Mouse (Mus musculus) neural tube, embryonic 10.5 days (tissue): Measurements from ENCODE around the gene Cbfa2t3.
"Not testable (repeated sequence)": the region's sequence is repeated elsewhere in the genome, so short reads cannot be mapped to it uniquely, and the experiment has no call there.

Experiments
- DNase-seq: peaks from one replicate; pipeline ENCODE4 v3.0.0-alpha.2; 2017; ENCODE audit warnings: low spot score; ENCODE audit errors: extremely low spot score

The Cbfa2t3 gene

DNA sequence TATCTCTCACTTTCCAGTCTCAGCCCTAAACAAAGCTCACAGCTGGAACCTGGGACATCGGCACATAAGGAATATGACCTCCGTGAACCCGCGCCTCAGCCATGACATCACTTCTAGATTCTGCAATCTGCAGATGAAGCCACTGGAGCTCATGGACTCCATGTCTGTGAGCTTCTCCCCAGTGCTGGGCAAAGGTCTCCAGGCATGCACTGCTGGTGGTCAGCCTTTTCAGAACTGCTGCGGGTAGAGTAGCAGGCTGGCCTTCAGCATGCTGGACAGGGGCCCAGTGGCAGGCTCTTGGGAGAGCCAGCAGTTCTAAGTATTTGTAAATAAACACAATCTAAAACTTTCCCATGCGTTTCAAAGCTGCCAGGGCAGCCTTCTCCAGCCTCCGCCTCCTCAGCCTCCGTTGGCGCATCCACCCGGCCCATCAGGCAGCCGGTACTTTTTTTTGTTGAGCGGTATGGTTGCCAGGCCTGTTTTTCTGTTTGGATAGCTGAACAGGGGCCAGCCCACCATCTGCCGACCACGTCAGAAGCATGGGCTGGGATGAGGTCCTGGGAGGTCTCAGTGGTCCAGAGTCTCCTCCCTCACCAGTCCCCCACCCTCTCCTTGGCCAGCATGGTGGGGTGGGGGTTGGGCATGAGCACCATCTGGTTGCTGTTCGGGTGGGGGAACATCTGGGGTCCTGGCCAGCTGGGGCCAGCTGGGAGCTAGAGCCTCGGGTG, 59.2 kb downstream of the Cbfa2t3 start:
- DNase-seq = peak; percentile 55

DNA sequence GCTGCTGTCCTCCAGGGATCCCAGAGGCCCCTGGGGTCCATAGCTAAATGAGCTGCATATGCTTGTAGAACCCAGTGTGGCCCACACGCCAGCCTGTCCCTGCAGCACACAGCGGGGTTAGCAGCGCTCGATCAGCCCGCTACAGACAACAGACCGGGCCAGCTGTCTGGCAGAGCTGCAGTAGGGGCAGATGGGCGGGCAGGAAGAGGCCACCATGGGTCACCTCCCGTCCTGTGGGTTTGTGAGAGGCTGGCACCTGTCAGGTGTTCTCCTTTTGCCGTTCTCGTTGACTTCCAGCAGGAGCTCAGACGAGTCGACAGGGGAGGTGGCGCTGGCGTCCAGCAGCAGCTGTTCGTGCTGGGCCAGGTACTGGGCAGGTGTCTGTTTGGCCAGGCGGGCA, 60.3 kb downstream of the Cbfa2t3 start:
- peak; percentile 32 for DNase-seq

DNA sequence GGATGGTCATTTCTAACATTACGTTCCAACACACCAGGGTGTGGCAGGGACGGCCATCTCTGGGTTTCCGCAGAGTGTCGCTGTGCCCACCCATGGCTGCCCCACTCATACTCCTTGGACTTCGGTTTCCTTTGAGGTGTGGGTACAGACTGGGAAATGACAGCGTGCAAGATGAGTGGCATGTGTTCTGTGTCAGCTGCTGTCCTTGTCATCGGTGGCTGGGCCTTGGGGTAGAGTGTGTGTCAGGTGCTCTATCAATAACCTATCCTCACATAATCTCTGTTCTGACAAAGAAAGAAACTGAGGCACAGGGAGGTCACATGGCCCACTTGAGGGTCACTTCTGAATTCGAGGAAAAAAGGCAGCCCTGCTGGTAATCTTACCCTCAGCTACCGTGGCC, 61.7 kb downstream of the Cbfa2t3 start:
- DNase-seq = no peak

DNA sequence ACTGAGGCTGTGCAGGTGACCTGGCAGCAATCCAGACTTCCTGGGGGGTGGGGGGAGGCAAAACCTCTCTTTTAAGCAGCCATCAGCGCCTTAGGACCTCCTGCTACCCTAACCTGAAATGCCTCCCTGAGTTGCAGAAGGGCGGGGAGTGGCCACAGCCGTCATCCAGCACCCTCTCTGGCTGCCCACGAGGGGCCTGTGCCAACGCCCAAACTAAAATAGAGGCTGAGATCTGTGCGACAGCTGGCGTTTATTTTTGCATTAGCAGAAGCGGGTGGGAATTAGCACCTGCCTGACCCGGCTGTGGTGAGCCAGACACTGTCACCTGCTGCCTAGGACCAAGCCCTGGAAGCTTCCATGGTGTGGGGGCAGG, 62.1 kb downstream of the Cbfa2t3 start:
- DNase-seq = no peak

DNA sequence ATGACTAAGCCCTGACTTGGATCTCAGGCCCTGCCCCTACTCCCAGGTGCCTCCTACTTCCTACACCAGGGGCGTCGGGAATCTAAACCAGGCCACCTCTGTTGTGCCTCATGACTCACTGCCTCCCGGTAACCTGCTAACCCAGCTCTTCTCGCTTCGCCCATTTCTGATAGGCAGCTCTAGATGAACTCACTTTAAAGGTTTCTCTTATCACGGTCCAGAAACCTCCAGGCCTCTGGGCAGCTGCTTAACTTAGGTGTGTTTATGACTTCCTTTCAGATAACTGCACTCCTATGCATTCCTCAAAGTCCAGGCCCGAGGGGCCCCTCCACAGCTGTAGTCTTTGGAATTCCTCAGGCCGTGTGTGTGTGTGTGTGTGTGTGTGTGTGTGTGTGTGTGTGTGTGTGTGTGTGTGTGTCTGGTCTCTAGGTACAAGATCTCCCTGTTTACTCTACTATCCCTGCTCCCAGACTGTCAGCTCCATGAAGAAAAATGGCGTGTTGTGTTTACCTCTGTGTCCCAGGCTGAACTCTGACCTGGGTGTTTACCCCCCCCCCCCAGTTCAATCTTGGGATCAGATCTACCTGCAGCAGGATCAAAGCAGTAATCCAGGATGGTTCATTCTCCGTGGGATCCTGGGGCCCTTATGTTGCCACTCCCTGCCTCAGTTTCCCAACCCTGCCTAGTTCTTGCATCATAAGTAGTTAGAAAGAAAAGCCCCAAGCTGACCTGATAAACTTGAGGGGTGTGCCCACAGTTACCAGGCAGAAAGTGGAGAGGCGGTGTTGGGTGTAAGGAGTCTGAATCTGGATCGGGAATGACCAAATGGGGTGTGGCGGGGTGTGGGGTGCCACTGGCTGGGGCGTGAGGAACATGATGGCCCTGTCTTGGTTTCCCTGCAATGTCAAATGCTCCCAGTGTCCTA, 62.8 kb downstream of the Cbfa2t3 start:
- peak; percentile 37 for DNase-seq

DNA sequence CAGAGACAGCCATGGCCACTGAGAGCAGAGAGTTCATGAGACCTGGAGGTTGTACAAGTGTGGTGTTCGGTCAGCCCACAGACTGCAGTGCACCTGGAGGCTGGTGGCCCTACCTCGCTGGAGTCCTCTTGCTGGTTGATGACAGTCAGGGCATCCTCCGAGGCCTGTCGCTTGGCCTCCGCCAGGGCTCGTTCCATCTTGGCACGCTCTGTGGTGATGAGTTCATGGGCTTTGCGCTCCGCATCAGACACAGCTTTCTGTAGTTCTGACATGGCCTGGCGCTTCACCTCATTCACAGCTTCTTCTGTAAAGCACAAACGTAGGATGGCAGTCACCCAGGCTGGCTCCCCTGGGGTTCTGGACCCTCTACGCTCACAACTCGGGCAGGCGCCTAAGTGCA, 65.7 kb downstream of the Cbfa2t3 start:
- no peak for DNase-seq

DNA sequence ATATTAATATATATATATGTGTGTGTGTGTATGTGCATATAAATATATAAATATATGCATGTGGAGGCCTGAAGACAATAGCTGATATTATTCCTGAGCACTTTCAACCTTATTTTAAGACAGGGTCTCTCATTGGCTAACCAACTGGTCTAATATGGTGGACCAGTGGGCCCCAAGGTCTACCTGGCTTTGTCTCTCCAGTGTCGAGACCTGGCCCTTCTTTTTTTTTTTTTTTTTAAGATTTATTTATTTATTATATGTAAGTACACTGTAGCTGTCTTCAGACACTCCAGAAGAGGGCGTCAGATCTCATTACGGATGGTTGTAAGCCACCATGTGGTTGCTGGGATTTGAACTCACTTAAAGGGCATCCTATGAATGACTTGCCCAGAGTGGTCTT, 66.8 kb downstream of the Cbfa2t3 start:
- DNase-seq = not testable (repeated sequence)

DNA sequence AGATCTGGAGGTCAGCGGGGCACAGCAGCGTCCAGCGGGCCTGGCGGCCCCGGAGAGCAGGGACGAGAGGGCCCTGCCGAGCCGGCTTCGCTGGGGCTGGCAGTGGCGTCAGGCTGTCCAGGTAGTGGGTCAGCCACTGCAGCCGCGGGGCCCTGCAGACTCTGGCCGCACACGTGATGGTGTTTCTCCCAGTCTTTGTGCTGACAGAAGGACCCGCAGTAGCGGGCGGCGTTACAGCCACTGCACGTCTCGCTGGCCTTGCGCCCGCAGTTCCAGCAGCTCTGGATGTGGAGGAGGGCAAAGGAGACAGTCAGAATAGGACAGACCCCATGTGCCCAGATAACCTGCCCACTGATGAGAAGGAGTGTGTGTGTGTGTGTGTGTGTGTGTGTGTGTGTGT, 68.2 kb downstream of the Cbfa2t3 start:
- no peak for DNase-seq

DNA sequence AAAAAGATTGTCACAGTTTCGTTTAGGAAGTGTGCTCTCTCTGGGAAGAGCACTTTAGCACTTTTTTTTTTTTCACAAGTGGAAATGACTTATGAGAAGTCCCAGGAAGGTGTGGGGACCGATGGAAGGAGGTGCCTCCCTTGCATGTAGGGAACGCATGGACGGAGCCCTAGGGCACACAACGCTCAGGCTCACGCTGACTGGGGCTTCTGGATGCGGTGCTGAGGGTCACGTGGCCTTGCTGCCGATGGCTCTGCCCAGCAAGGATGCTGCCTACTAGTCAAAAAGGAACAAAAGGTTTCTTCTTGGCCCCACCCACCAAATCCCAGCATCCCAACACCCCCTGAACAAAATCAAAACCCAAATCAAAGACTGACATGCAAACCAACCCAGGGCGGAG, 69.5 kb downstream of the Cbfa2t3 start:
- DNase-seq = no peak

DNA sequence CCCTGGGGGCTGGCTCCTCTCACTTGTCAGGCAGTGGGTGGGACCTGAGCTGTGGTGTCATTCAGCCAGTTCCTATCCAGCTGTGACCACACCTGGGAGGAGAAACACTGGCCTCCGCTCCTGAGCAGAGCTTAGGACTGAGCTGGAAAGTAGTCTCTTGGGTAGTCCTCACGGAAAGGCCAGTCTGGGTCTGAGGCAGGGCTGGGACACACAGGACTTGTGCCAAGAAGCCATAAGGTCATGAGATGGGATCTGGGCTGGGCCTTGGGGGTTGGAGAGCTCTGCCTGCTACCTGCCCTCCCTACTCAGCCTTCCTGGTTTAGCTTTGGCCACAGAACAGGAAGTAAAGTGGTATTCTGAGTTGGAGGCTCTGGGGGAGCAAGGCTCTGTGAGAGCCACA, 72.0 kb downstream of the Cbfa2t3 start:
- DNase-seq = no peak

DNA sequence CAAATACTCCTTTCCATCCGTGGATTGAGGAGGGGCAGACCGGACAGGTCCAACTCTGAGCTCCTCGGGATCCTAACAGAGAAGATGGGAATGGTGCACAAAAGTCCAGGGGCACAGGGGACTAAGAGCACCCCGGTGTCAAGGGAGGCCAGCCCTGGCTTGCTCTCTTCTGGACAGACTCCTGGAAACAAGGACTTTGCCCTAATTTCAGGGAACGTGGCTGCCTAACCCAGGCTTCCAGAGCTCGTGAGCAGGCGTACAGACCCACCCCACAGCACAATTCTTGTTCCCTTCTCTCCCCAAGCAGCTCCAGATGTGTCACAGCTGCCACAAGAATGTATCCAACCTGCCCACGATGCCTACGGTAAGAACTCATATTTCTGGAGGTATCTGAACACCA, 73.1 kb downstream of the Cbfa2t3 start:
- DNase-seq = no peak

DNA sequence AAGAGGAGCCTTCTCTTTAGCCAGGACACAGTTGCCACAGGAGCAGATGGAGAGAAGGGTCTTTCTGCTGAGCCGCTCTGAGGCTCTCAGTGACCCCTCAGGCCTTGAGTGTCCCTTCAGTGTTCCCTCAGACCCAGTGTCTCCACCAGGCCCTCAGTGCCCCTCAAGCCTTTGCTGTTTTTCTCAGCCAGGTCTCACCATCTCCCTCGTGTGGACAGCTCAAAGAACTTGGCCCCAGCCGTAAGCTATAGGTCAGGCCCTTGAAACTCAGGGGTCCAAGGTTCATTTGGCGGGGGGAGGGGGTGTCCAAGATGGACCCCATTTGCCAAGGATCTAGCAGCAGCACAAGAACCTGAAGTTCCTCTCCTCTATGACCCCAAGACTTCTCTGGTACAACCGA, 74.3 kb downstream of the Cbfa2t3 start:
- DNase-seq = no peak

DNA sequence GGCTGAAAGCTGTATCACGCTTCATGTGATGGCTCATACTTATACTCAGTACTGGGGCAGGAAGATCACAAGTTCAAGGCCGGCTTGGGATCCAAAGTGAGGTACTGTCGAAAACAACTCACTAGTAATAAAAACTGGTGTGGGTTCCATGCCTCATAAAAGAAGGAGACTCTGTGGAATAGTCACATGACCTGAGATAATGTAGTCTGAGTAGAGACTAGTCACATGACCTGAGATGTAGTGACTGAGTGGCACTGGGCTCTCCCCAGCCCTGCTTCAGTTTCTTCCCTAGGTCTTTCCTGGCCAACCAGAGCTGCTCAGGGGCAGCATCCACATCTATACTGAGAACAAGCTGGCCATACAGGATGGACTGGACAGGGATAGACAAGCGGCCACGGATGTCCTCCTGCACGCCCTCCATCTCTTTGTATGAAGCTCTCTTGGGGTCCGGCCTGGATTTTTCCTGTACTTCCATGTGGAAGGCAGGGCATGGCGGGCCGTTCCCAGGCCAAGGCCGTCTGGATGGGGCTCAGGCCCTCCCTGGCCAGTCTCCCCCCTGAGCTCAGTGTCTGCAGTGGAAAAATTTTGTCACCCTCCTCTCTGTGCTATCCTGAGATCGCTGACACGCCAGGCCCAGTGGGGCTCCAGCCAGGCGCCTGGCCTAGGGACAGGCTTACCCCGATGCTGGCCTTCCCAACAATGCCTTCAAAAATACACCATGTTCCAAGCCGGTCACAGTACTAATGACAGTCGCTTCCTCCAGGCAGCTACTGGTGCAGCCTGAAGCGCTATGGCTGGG, 74.9 kb downstream of the Cbfa2t3 start:
- DNase-seq = no peak

DNA sequence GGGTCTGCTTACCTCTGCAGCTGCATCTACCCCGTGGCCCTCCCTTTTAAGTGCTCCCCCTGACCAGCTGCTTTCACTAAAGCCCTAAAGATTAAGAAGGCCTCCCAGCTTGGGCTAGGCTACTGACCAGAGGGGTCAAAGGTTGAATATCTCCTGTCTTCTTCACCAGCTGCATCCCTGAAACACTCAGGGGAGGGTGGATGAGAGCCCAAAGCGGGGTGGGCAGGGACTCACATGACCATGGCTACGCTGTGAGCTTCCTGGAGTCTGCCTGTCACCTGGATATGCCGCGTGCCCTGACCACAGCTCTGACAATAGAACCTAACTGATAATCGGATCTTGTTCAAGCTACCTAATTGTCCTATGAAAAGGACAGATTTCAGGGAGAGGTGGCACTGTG, 76.2 kb downstream of the Cbfa2t3 start, which contains the start of gene Pabpn1l:
TSS of gene Pabpn1l (minus strand) at position 13 of the 400 bp plus-strand sequence.
- no peak for DNase-seq

DNA sequence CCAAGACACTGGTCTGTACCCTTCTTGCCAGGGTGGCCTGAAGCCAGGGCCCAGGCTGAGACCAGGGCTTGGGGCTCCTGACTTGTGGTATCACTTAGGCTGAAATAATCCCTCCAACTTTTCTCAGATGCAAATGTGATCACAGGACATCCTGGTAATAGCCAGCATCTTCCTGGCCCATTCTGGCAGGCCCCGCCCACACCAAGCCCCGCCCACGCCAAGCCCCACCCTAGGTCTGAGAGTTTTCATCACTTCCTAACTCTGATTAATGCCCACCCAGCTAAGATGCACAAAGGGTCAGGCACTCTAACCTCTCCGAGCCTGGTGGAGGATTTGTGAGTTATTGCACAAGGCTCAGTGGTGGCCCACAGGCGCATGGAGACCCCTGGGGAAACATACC, 78.5 kb downstream of the Cbfa2t3 start:
- no peak for DNase-seq

DNA sequence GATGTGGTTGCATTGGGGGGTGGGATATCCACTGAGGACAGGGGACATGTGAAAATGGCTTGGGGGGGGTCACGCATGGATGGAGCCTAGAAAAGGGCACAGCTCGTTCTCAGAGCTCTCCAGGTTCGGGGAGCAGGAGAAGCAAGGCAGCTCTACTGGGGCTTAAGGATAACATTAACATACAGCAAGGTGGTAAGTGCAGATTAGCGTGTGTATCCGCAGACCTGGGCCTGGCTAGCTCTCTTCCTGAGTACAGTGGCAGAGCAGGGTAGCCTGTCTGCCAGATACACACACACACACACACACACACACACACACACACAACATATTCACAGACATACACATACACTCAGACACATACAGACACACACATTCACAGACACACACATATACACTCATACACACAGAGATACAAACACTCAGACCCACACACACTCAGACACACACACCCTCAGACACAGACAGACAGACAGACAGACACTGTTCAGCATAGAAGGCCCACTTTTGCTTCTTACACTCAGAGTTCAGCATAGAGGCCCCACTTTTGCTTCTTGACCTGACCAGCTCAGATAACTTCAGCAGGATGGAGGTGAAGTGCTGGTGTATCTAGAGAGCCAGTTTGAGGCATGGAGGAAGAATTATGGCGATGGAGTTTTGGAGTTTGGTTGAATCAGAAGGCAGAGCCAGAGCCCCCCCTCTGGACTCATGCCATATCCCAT, 80.1 kb downstream of the Cbfa2t3 start:
- DNase-seq = no peak

DNA sequence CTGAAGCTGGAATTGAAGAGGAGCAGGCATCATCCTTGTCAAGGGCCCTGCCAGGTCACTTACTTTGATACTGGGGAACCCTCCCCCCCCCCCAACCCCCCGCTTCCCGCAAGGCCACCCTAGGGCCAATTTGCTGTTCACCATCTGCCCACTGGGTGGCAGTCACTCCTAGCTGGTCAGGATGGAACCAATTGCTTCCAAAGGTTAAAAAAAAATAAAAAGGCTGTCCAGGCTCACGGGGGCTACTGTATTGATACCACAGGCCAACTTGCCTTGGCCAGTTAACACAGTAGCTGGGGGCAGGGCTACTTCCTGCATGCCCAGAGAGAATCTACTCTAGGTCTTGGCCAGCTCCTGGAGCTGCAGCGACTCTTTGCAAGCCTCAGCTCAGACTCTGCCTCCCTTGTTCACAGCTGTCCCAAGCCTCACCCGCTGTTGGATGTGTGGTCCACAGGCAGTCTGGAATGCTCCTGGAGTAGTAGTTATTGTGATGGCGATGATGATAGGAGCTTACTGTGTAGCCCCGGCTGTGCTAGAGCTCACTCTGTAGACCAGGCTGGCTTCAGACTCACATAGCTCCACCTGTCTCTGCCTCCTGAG, 80.9 kb downstream of the Cbfa2t3 start:
- DNase-seq = peak; percentile 80

DNA sequence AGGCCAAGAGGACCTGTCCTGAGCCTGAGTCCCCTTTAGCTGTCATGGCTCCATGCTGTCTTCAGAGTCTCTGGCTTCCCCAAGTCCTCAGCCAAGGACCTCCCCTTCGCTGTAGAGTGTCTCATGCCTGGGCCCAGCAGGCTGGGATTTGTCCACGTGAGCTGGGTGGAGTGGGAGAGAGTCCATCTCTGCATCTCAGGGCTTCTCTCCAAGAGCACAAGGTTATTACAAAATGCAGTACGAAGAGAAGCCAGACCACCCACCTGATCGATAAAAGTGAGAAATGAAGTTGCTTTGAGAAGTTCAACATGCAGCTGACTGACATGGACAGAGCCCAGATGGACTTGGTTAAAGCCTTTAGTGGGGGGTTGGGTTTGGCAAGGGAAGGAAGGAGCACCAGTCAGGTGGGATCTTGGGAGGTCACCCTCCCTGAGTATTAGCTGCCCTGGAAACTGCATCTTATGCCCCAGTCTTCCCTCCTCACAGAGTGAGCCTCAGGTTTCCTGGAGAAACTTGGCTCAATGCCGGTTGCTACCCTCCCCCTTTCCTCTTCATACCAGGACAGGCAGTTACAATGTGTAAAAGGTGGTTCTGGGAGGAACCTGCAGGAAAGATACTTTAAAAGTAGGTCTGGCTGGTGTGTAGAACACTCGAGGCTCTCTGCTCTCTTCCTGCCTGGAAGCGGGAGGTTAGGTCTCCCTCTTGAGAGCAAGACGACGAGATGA, 82.6 kb downstream of the Cbfa2t3 start:
- no peak for DNase-seq

DNA sequence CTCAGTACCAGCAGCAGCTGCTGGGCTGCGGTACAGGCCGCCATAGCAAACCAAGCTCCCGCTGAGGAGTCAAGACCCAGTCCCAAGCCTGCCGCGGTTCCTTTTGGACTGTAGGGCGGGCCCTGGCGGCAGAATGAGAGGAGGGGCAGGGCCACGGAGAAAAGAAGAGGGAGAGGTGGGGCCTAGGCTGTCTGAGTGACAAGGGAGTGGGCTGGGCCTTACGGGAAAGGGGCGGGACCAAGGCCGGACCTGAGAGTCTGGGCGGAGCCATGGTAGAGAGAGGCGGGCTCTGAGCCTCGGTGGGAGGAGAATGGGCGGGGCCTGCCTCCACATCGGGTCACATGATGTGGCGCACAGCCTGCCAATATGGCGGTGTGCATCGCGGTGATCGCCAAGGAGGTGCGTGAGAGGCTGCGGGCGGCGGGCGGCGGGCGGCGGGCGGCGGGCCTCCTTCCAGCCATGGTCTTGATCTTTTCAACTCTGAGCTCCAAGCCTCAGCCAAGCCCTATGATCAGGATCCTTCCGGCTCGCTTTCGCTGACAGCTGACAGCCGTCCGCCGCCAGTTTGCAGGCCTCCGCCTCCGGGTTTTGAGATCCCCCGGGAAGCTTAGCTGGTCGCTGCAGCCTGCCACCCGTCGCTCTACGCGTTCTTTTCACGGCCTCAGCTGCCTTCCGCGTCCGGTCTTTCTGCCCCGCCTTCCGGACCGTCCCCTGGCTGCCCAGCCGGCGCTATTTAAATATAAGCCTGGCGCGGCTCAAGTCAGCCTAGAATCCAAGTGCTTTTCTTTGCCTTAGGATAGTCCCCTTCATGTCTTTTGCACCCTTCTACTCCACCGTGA, 87.4 kb downstream of the Cbfa2t3 start, which contains the start of the genes Galns and Trappc2l:
TSS of gene Galns (minus strand) at position 169 of the 839 bp plus-strand sequence.
TSS of gene Trappc2l (plus strand) at position 346 of the 839 bp plus-strand sequence.
- peak; percentile 96 for DNase-seq
